Mouse (Mus musculus) erythroblast, embryonic 14.5 days (primary cell): ENCODE measurements around the gene Nudt1. TPM values are rescaled to one million over a fixed set of nuclear protein-coding genes. Genes with fewer than 3 reads are reported as not detected.

ENCODE experiments used
- H3K27me3 ChIP-seq: 2 replicates; pipeline ENCODE4 v1.6.1; 2012; ENCODE audit warnings: inconsistent platforms; ENCODE audit not compliant: control insufficient read depth
- H3K36me3 ChIP-seq: 2 replicates; pipeline ENCODE4 v1.6.1; 2012; ENCODE audit warnings: mild to moderate bottlenecking, inconsistent platforms; ENCODE audit not compliant: control insufficient read depth
- H3K4me1 ChIP-seq: 2 replicates; pipeline ENCODE4 v1.6.1; 2012; ENCODE audit warnings: inconsistent platforms; ENCODE audit not compliant: control insufficient read depth
- H3K4me3 ChIP-seq: replicated peaks from 2 replicates; pipeline ENCODE3; 2012; ENCODE audit warnings: moderate library complexity, mild to moderate bottlenecking, inconsistent platforms
- H3K9me3 ChIP-seq: 2 replicates; pipeline ENCODE4 v1.6.1; 2012; ENCODE audit warnings: low read length, inconsistent platforms, mixed read lengths; ENCODE audit not compliant: control insufficient read depth
- GATA1 ChIP-seq: IDR thresholded peaks from 2 replicates; pipeline ENCODE4 v1.6.1; 2012; ENCODE audit warnings: low read length, inconsistent platforms, mixed read lengths
- TAL1 ChIP-seq: IDR thresholded peaks from 3 replicates; pipeline ENCODE4 v1.6.1; 2012; ENCODE audit warnings: low read length, inconsistent platforms, mixed read lengths
- polyA plus RNA-seq: library from polyadenylated mRNA; stranded (reverse); fragments of >175 nt; gene quantifications from 2 replicates; pipeline ENCODE4 v1.2.3, GENCODE M21; 2012

The Nudt1 gene
- 1.2 and 1.3 TPM in 2 replicates for polyA plus RNA-seq

- Histone ChIP-seq H3K4me1 (peaks cover 72% of the 10 kb centered on the region), H3K36me3 (peaks cover 56% of the 10 kb centered on the region), H3K9me3 (no peaks in the 10 kb centered on the region), H3K27me3 (no peaks in the 10 kb centered on the region), H3K4me3 (peak within 1 kb of the TSS; percentile 95)
- no peak for TF ChIP-seq TAL1
- TF ChIP-seq GATA1 = no peak
These were observed at the start of gene Nudt1, which contains the start of gene Mad1l1 for GRCm38 (mm10) chr5:140321042-140321755. Nudt1 (plus strand) TSS chr5:140321656. Mad1l1 (minus strand) TSS chr5:140321552.

- Histone ChIP-seq H3K4me1 (no peaks in the 10 kb centered on the region), H3K4me3 (no peak overlapping the region), H3K36me3 (peaks cover 79% of the 10 kb centered on the region), H3K9me3 (no peaks in the 10 kb centered on the region), H3K27me3 (no peaks in the 10 kb centered on the region)
- no peak for TF ChIP-seq GATA1
- no peak for TF ChIP-seq TAL1
These were observed 44.7 kb upstream of the Nudt1 start for GRCm38 (mm10) chr5:140276779-140277178.

- Histone ChIP-seq H3K4me3 (no peak overlapping the region), H3K36me3 (peaks cover 85% of the 10 kb centered on the region), H3K9me3 (no peaks in the 10 kb centered on the region), H3K4me1 (no peaks in the 10 kb centered on the region), H3K27me3 (no peaks in the 10 kb centered on the region)
- TF ChIP-seq GATA1 = no peak
- no peak for TF ChIP-seq TAL1
These were observed 41.3 kb upstream of the Nudt1 start for GRCm38 (mm10) chr5:140280205-140280604.

- H3K4me3 ChIP-seq = no peak overlapping the region
- no peaks in the 10 kb centered on the region for H3K9me3 ChIP-seq
- H3K36me3 ChIP-seq = peaks cover 84% of the 10 kb centered on the region
- TF ChIP-seq GATA1 (no peak), TAL1 (no peak)
- no peaks in the 10 kb centered on the region for H3K4me1 ChIP-seq
- no peaks in the 10 kb centered on the region for H3K27me3 ChIP-seq
These were observed 39.1 kb upstream of the Nudt1 start for GRCm38 (mm10) chr5:140282376-140282775.

GRCm38 (mm10) chr5:140282900-140283299, 38.6 kb upstream of the Nudt1 start:
- Histone ChIP-seq H3K4me1 (no peaks in the 10 kb centered on the region), H3K36me3 (peaks cover 84% of the 10 kb centered on the region), H3K27me3 (no peaks in the 10 kb centered on the region), H3K4me3 (no peak overlapping the region), H3K9me3 (no peaks in the 10 kb centered on the region)
- TF ChIP-seq TAL1 (no peak), GATA1 (no peak)

- no peaks in the 10 kb centered on the region for H3K4me1 ChIP-seq
- peaks cover 85% of the 10 kb centered on the region for H3K36me3 ChIP-seq
- no peaks in the 10 kb centered on the region for H3K9me3 ChIP-seq
- no peak for TF ChIP-seq TAL1
- H3K27me3 ChIP-seq = no peaks in the 10 kb centered on the region
- H3K4me3 ChIP-seq = no peak overlapping the region
These were observed 37.4 kb upstream of the Nudt1 start for GRCm38 (mm10) chr5:140284011-140284410.

- Histone ChIP-seq H3K36me3 (peaks cover 85% of the 10 kb centered on the region), H3K4me1 (no peaks in the 10 kb centered on the region), H3K9me3 (no peaks in the 10 kb centered on the region), H3K27me3 (no peaks in the 10 kb centered on the region), H3K4me3 (no peak overlapping the region)
- TF ChIP-seq TAL1 = no peak
- no peak for TF ChIP-seq GATA1
These were observed 36.7 kb upstream of the Nudt1 start for GRCm38 (mm10) chr5:140284761-140285160.

- no peaks in the 10 kb centered on the region for H3K4me1 ChIP-seq
- no peak overlapping the region for H3K4me3 ChIP-seq
- TF ChIP-seq TAL1 (no peak), GATA1 (no peak)
- no peaks in the 10 kb centered on the region for H3K27me3 ChIP-seq
- H3K9me3 ChIP-seq = no peaks in the 10 kb centered on the region
- H3K36me3 ChIP-seq = peaks cover 94% of the 10 kb centered on the region
These were observed 33.2 kb upstream of the Nudt1 start for GRCm38 (mm10) chr5:140288287-140288686.

GRCm38 (mm10) chr5:140289161-140289560, 32.3 kb upstream of the Nudt1 start:
- Histone ChIP-seq H3K4me1 (no peaks in the 10 kb centered on the region), H3K9me3 (no peaks in the 10 kb centered on the region), H3K36me3 (peaks cover 94% of the 10 kb centered on the region), H3K27me3 (no peaks in the 10 kb centered on the region), H3K4me3 (no peak overlapping the region)
- no peak for TF ChIP-seq GATA1
- TF ChIP-seq TAL1 = no peak
